Mouse (Mus musculus) testis, adult 2 months (tissue): ENCODE data around the gene Arl13b.

Experiments used
- CTCF ChIP-seq: fragments of 200-500 bp; IDR thresholded peaks from 2 replicates; pipeline ENCODE4 v1.5.1; 2012; ENCODE audit warnings: low read depth, mild to moderate bottlenecking, inconsistent platforms, low read length, moderate library complexity; ENCODE audit not compliant: control insufficient read depth, insufficient read depth, insufficient replicate concordance
- POLR2A ChIP-seq: fragments of 200-500 bp; IDR thresholded peaks from 2 replicates; pipeline ENCODE4 v1.6.1; 2012; ENCODE audit warnings: low read depth, mild to moderate bottlenecking, inconsistent platforms, low read length, moderate library complexity; ENCODE audit not compliant: control insufficient read depth

DNA sequence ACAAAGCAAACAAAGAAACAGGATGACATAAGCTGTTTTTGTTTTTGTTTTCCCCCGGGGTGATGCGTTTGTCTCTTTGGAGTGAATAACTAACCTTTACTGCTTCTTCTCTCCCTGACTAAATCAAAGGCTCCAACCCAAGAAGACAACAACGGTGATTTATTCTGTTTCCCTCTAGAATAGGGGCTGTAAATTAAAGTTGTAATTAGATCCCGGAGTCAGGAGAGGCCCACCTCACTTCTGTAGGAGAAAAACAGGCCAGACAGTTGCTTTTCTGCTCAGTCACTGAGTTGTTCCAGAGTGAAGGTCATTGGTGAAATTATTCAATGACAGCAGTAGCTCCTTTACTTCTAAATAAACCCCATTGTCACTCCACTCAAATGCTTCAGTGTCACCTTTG is 26.3 kb upstream of the Arl13b start:
- TF ChIP-seq POLR2A (no peak), CTCF (no peak)
